Mouse (Mus musculus) stomach, embryonic 14.5 days (tissue): ENCODE measurements at regions not wholly inside any gene's neighbourhood (a gene's known extent, or its start where the extent isn't known, plus 50 kb on each side); places are given as distances from the start of the nearest gene placed in this dataset.
"Not testable (repeated sequence)": the region's sequence is repeated elsewhere in the genome, so short reads cannot be mapped to it uniquely, and the experiment has no call there.

Experiments
- ATAC-seq: fragments of 200-750 bp; cut with Nextera tagmentation; 2 replicates; pipeline ENCODE4 v1.8.0; 2017; ENCODE audit warnings: low read depth, moderate TSS enrichment; ENCODE audit not compliant: insufficient number of reproducible peaks, insufficient read depth, low FRiP score
- H3K27ac ChIP-seq: fragments of 300-500 bp; sonication (generic); 2 replicates; pipeline ENCODE4 v1.5.1; 2014; ENCODE audit warnings: mild to moderate bottlenecking, low read length, moderate library complexity, mixed read lengths
- H3K27me3 ChIP-seq: fragments of 300-500 bp; sonication (generic); 2 replicates; pipeline ENCODE4 v1.6.1; 2014; ENCODE audit warnings: low read length, control low read depth, mixed read lengths; ENCODE audit not compliant: control insufficient read depth, insufficient read depth
- H3K36me3 ChIP-seq: fragments of 300-500 bp; sonication (generic); 2 replicates; pipeline ENCODE4 v1.6.1; 2014; ENCODE audit warnings: mild to moderate bottlenecking, control low read depth, low read length, moderate library complexity, mixed read lengths; ENCODE audit not compliant: control insufficient read depth, insufficient read depth
- H3K4me1 ChIP-seq: fragments of 300-500 bp; sonication (generic); 2 replicates; pipeline ENCODE4 v1.6.1; 2014; ENCODE audit warnings: low read length, control low read depth, mixed read lengths; ENCODE audit not compliant: control insufficient read depth, insufficient read depth
- H3K4me2 ChIP-seq: fragments of 300-500 bp; sonication (generic); replicated peaks from 2 replicates; pipeline ENCODE4 v1.6.1; 2014; ENCODE audit warnings: low read depth, low read length, control low read depth
- H3K4me3 ChIP-seq: fragments of 300-500 bp; sonication (generic); 2 replicates; pipeline ENCODE4 v1.5.1; 2014; ENCODE audit warnings: low read depth, low read length, control low read depth
- H3K9ac ChIP-seq: fragments of 300-500 bp; sonication (generic); replicated peaks from 2 replicates; pipeline ENCODE4 v1.6.1; 2014; ENCODE audit warnings: low read depth, mild to moderate bottlenecking, control low read depth, low read length, moderate library complexity, mixed read lengths
- H3K9me3 ChIP-seq: fragments of 300-500 bp; sonication (generic); 2 replicates; pipeline ENCODE4 v1.6.1; 2016; ENCODE audit warnings: low read depth, low read length, control low read depth; ENCODE audit not compliant: control insufficient read depth
- WGBS: fragments of 180-500 bp; shearing (Covaris S2); extraction: QIAGEN DNeasy Blood & Tissue Kit; methylation state at CpG from one replicate; pipeline ENCODE4 v1.1.7; 2014; 5-methylcytosine and 5-hydroxymethylcytosine counted together

DNA sequence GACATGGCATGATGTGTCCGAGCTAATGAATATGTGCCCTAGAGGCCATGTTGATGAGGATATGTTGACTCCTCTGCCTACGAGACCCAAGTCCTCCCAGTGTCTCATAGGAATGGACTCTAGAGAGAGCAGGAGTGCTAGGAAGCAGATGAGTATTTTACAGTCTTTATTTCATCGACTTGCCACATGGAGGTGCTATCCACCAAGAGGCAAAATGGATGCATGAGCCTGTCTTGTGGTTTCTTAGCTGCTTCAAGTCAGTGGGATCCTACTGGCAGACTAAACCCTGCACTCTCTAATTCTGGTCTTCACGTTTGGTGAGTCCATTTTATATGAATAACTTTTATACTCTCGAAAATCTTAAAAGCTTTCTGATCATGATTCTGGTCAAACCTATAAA is 253.4 kb downstream of the Dad1 start:
- Histone ChIP-seq H3K27me3 (no peaks in the 10 kb centered on the region), H3K9ac (no peak overlapping the region), H3K27ac (no peak overlapping the region), H3K36me3 (no peaks in the 10 kb centered on the region), H3K9me3 (no peaks in the 10 kb centered on the region), H3K4me2 (no peak overlapping the region), H3K4me3 (no peak overlapping the region), H3K4me1 (no peaks in the 10 kb centered on the region)
- WGBS: 80% methylated on average over 5 of the region's 5 CpGs
- ATAC-seq: no peak

DNA sequence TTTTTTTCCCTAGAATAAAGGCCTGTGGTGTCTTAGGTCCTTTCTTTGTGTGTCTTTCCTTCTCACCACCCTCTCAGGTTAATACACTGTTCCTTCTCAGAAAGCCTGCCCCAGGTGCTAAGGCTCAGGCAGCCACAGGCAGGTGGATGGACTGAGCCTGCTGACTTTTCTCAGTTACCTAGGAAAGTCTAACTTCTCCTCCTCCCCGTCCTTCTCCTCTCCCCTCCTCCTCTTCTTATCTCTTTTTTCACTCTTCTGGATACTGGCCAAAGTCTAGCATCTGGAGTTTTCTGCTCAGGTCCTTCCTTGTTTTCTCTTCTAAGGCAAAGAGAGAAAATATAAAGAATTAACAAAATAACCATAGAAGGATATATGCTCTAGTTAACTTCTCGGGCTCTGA is 260.5 kb downstream of the Dad1 start:
- Histone ChIP-seq H3K27me3 (no peaks in the 10 kb centered on the region), H3K4me3 (no peak overlapping the region), H3K4me2 (no peak overlapping the region), H3K27ac (no peak overlapping the region), H3K36me3 (no peaks in the 10 kb centered on the region), H3K9me3 (no peaks in the 10 kb centered on the region), H3K9ac (no peak overlapping the region), H3K4me1 (no peaks in the 10 kb centered on the region)
- no peak for ATAC-seq
- 50% methylated on average over 2 of the region's 2 CpGs for WGBS

GRCm38 (mm10) chr14:53992712-53993286 is 261.1 kb downstream of the Dad1 start:
- no peak for ATAC-seq
- Histone ChIP-seq H3K9ac (no peak overlapping the region), H3K27me3 (no peaks in the 10 kb centered on the region), H3K36me3 (no peaks in the 10 kb centered on the region), H3K4me3 (no peak overlapping the region), H3K4me1 (no peaks in the 10 kb centered on the region), H3K9me3 (no peaks in the 10 kb centered on the region), H3K4me2 (no peak overlapping the region), H3K27ac (no peak overlapping the region)
- WGBS: 64% methylated on average over 11 of the region's 11 CpGs

DNA sequence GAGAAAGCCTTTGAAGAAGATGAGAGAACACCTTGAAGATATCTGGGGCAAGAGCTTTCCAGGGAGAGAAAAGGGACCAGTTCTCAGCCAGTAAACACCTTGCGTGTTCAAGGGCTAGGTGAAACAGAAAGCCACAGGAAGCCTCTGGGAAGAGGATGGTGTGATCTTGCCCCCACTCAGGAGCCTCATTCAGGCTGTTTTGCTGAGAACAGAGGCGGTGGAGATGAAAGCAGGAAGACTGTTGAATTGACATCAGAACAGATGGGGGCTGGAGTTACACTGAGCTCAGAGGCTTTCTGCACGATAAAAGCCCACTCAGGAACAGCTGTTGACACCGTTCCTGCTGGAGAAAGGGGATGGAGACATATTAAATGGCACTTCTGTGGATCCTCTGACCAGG is 262.5 kb downstream of the Dad1 start:
- Histone ChIP-seq H3K4me2 (no peak overlapping the region), H3K27ac (no peak overlapping the region), H3K4me1 (no peaks in the 10 kb centered on the region), H3K9me3 (no peaks in the 10 kb centered on the region), H3K4me3 (no peak overlapping the region), H3K9ac (no peak overlapping the region), H3K36me3 (no peaks in the 10 kb centered on the region), H3K27me3 (no peaks in the 10 kb centered on the region)
- no peak for ATAC-seq
- WGBS: 24% methylated on average over 4 of the region's 4 CpGs

DNA sequence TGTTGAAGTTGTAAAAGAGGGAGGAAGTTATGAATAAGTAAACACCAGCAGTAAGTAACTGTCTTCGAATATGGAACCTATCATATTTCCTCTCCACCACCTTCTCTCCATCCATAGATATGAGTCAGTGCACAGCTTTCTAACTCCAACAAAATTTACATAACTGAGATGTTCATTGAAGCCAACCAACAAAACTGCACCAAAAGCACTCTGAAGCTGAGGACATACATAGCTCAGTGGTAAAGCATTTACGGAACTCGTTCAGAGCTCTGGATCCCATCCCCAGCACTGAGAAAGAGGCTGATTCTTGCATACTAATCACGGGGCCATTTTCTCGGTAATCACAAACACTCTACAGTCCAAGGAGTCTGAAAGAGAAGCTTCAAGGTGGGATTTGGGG is 273.1 kb downstream of the Dad1 start:
- H3K4me1 ChIP-seq: no peaks in the 10 kb centered on the region
- no peak overlapping the region for H3K27ac ChIP-seq
- H3K4me2 ChIP-seq: no peak overlapping the region
- no peaks in the 10 kb centered on the region for H3K27me3 ChIP-seq
- H3K36me3 ChIP-seq: no peaks in the 10 kb centered on the region
- no peak overlapping the region for H3K9ac ChIP-seq
- ATAC-seq: no peak
- whole genome bisulfite sequencing: 47% methylated on average over 5 of the region's 5 CpGs
- no peak overlapping the region for H3K4me3 ChIP-seq
- H3K9me3 ChIP-seq: no peaks in the 10 kb centered on the region

GRCm38 (mm10) chr14:53961426-53961825 is 292.5 kb downstream of the Dad1 start:
- H3K9me3 ChIP-seq, ATAC-seq, H3K4me3 ChIP-seq, H3K27me3 ChIP-seq, H3K27ac ChIP-seq, H3K4me2 ChIP-seq, H3K36me3 ChIP-seq, H3K4me1 ChIP-seq, H3K9ac ChIP-seq: not testable (repeated sequence)
- WGBS: 57% methylated on average over 8 of the region's 11 CpGs

DNA sequence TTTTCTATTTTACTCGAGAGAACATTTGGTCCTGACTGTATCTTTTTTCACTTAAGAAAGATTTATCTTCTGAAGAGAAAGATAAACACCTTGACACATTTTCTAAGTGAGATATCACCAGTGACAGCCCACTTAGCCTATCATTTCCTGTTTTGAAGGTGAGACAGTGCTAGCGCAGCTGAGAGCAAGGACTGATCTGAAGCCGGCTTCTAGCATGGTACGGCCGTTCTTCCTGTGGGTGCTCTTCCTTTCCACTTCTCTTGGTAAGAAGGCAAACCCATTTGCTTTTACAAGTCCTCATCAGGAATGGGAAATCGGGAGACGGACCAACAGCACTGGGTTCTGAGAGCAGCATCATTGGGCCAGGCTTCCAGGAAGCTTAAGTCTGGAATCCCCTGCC is 293.1 kb downstream of the Dad1 start:
- Histone ChIP-seq H3K4me2 (no peak overlapping the region), H3K4me3 (no peak overlapping the region), H3K9ac (no peak overlapping the region), H3K9me3 (no peaks in the 10 kb centered on the region), H3K27ac (no peak overlapping the region), H3K4me1 (no peaks in the 10 kb centered on the region), H3K27me3 (no peaks in the 10 kb centered on the region), H3K36me3 (no peaks in the 10 kb centered on the region)
- WGBS: 50% methylated on average over 7 of the region's 7 CpGs
- no peak for ATAC-seq

DNA sequence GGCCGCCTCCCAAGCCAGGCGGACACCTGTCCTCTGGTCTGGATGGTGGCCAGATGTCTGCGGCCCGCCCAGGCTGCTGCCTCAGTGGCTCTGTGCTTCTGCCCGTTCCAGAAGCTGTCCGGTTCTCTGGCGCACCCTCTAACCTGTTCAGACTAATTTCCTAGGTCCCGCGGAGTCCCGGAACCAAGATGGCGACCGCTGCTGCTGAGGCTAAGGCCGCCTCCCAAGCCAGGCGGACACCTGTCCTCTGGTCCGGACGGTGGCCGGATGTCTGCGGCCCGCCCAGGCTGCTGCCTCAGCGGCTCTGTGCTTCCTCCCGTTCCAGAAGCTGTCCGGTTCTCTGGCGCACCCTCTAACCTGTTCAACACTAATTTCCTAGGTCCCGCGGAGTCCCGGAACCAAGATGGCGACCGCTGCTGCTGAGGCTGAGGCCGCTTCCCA is 318.1 kb downstream of the Dad1 start:
- not testable (repeated sequence) for H3K4me2 ChIP-seq, H3K9me3 ChIP-seq, H3K4me3 ChIP-seq, H3K4me1 ChIP-seq, ATAC-seq, H3K27me3 ChIP-seq, H3K36me3 ChIP-seq, H3K9ac ChIP-seq, H3K27ac ChIP-seq
- WGBS: 95% methylated on average over 25 of the region's 29 CpGs

- 97% methylated on average over 7 of the region's 13 CpGs for WGBS
These were observed 318.6 kb downstream of the Dad1 start for GRCm38 (mm10) chr14:53935336-53935735.

More at GRCm38 (mm10) chr14:53935336-53935735, 318.6 kb downstream of the Dad1 start:
- not testable (repeated sequence) for H3K27ac ChIP-seq, H3K4me3 ChIP-seq, H3K4me2 ChIP-seq, H3K9me3 ChIP-seq, H3K36me3 ChIP-seq, H3K27me3 ChIP-seq, ATAC-seq, H3K4me1 ChIP-seq, H3K9ac ChIP-seq
